Mouse (Mus musculus): ENCODE results near the gene Vmn2r16. TPM values are rescaled to one million over a fixed set of nuclear protein-coding genes. Genes with fewer than 3 reads are reported as not detected.

The Vmn2r16 gene
- not detected for polyA plus RNA-seq (2017; shearing (Covaris generic))

GRCm38 (mm10) chr5:109329862-109330261 lies at the start of gene Vmn2r16:
Gene Vmn2r16 (plus strand): TSS chr5:109330162.

GRCm38 (mm10) chr5:109297544-109297943 lies 32.4 kb upstream of the Vmn2r16 start, which contains the start of gene Vmn2r15:
Gene Vmn2r15 (minus strand): TSS chr5:109297644.

GRCm38 (mm10) chr5:109419388-109419787 lies 89.4 kb downstream of the Vmn2r16 start, which contains the start of gene Vmn2r17:
Gene Vmn2r17 (plus strand): TSS chr5:109419688.

Other genes starting within 250 kb of the Vmn2r16 start
- 0.09 TPM for gene Vmn2r12, start 232.2 kb upstream of the Vmn2r16 start, polyA plus RNA-seq (2017; shearing (Covaris generic))
- not detected for gene Vmn2r13, start 138.0 kb upstream of the Vmn2r16 start, polyA plus RNA-seq (2017; shearing (Covaris generic))
- gene Vmn2r14, start 105.5 kb upstream of the Vmn2r16 start, polyA plus RNA-seq (2017; shearing (Covaris generic)): not detected
- not detected for gene Vmn2r15, start 32.5 kb upstream of the Vmn2r16 start, polyA plus RNA-seq (2017; shearing (Covaris generic))
- gene Vmn2r17, start 89.5 kb downstream of the Vmn2r16 start, polyA plus RNA-seq (2017; shearing (Covaris generic)): 0.44 TPM
- gene Crlf2, start 228.8 kb downstream of the Vmn2r16 start, polyA plus RNA-seq (2017; shearing (Covaris generic)): 47.8 TPM

Data from effector memory CD4-positive, alpha-beta T cell, adult 7 months (primary cell).